Comparison of ENCODE assay signal across 9 mouse cellular contexts in the genomic region with DNA sequence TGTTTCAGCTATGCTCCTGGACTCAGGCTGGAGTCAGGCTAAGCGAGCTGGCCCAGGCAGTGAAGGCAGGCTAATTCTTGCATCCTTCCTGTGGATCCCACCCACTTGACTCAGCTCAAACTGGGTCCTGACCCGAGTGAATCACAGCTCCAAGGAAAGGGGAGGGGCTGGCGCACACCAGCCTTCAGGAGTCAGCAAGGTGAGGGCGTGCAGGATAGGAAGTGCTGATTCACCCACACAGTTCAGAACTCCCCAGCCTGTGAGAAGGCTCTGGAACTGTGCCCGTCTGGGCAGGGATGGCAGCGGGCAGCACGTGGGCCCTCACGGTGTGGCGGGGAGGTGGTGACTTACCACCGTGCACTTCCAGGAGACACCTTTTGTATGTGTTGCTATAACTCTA. TPM values are rescaled to one million over a fixed set of nuclear protein-coding genes. Genes with fewer than 3 reads are reported as not detected.
A peak's percentile ranks its signal among the peaks of the same experiment; 100 is the strongest.
DNase-seq lines count a peak whose midpoint lies in the region; ATAC-seq and TF ChIP-seq lines count a peak whose summit lies in the region.
"Had no signal": no experiment of that assay in that cellular context is flagged by ENCODE, and none has a peak within 500 bp of the region (broad histone marks: within the 10 kb centered on the region; RNA-seq: fewer than 3 reads in every experiment).

No protein-coding gene starts in this region.

- no peak for TF ChIP-seq POLR2A in thymus, adult 2 months (IDR thresholded peaks at IDR 0.05; ENCODE audit: control insufficient read depth, extremely low read depth, insufficient read depth, low read length, poor library complexity)

- no peak overlapping the region for H3K4me3 ChIP-seq in lung, postnatal 0 days (ENCODE audit: low read depth, low read length)
- no peak overlapping the region for H3K4me3 ChIP-seq in thymus, adult 2 months (ENCODE audit: control insufficient read depth, insufficient read depth, low read length)
- H3K4me3 ChIP-seq in midbrain, postnatal 0 days (ENCODE audit: low read depth, low read length), result no peak overlapping the region
- H3K4me3 ChIP-seq: embryonic facial prominence, embryonic 13.5 days had no signal

- 44% methylated on average over 10 of the region's 10 CpGs for WGBS in lung, postnatal 0 days
- WGBS in thymus, adult 2 months, result 20% methylated on average over 10 of the region's 10 CpGs
- 87% methylated on average over 10 of the region's 10 CpGs for WGBS in midbrain, postnatal 0 days

- no peaks in the 10 kb centered on the region for H3K9me3 ChIP-seq in lung, postnatal 0 days (ENCODE audit: low read length)
- H3K9me3 ChIP-seq in midbrain, postnatal 0 days (ENCODE audit: low read length), result no peaks in the 10 kb centered on the region
- H3K9me3 ChIP-seq: embryonic facial prominence, embryonic 13.5 days had no signal

- H3K4me1 ChIP-seq in lung, postnatal 0 days (ENCODE audit: insufficient read depth, low read depth, low read length), result no peaks in the 10 kb centered on the region
- no peaks in the 10 kb centered on the region for H3K4me1 ChIP-seq in thymus, adult 2 months (replicated peaks; ENCODE audit: control insufficient read depth, insufficient read depth, low read length)
- no peaks in the 10 kb centered on the region for H3K4me1 ChIP-seq in midbrain, postnatal 0 days (ENCODE audit: insufficient read depth, low read length)
- H3K4me1 ChIP-seq: embryonic facial prominence, embryonic 13.5 days had no signal

- H3K27ac ChIP-seq in lung, postnatal 0 days (ENCODE audit: low read length), result no peak overlapping the region
- no peak overlapping the region for H3K27ac ChIP-seq in thymus, adult 2 months (ENCODE audit: control insufficient read depth, insufficient read depth, low read length)
- H3K27ac ChIP-seq in midbrain, postnatal 0 days (ENCODE audit: low read depth, low read length), result no peak overlapping the region
- H3K27ac ChIP-seq: embryonic facial prominence, embryonic 13.5 days had no signal

- no peak for DNase-seq in frontal cortex, postnatal 14 days (ENCODE audit: low spot score in 2 of 2)
- peak; percentile 56 for DNase-seq in cerebellum, adult 9-11 months
- peak; percentile 71 for DNase-seq in heart, postnatal 4 days
- DNase-seq in lung, postnatal 0 days (ENCODE audit: low spot score), result peak; percentile 64
- DNase-seq in thymus, adult 2 months, result no peak
- DNase-seq in midbrain, postnatal 0 days (ENCODE audit: low spot score), result no peak
- DNase-seq in layer of hippocampus, adult 9-10 months (ENCODE audit: low spot score), result no peak

- TF ChIP-seq CTCF in lung, postnatal 0 days (IDR thresholded peaks at IDR 0.05), result no peak
- no peak for TF ChIP-seq CTCF in thymus, adult 2 months (IDR thresholded peaks at IDR 0.05; ENCODE audit: borderline replicate concordance, control insufficient read depth, extremely low read depth, insufficient read depth, low read length, poor library complexity)
- TF ChIP-seq CTCF in midbrain, postnatal 0 days (IDR thresholded peaks at IDR 0.05), result no peak

- no peak overlapping the region for H3K4me2 ChIP-seq in lung, postnatal 0 days (replicated peaks; ENCODE audit: low read depth, low read length)
- H3K4me2 ChIP-seq in midbrain, postnatal 0 days (ENCODE audit: low read depth, low read length, poor library complexity, severe bottlenecking), result no peak overlapping the region
- H3K4me2 ChIP-seq: embryonic facial prominence, embryonic 13.5 days had no signal

- ATAC-seq in frontal cortex, adult (ENCODE audit: low TSS enrichment), result peak; percentile 44; the same call in 1 of the 2 replicates
- peak; percentile 91 for ATAC-seq in lung, postnatal 0 days
- ATAC-seq in midbrain, postnatal 0 days (ENCODE audit: low FRiP score), result no peak

- no peaks in the 10 kb centered on the region for H3K36me3 ChIP-seq in lung, postnatal 0 days (ENCODE audit: insufficient read depth, low read length)
- no peaks in the 10 kb centered on the region for H3K36me3 ChIP-seq in thymus, adult 2 months (ENCODE audit: control insufficient read depth, insufficient read depth, low read length)
- H3K36me3 ChIP-seq in midbrain, postnatal 0 days (ENCODE audit: insufficient read depth, low read length), result no peaks in the 10 kb centered on the region
- H3K36me3 ChIP-seq: embryonic facial prominence, embryonic 13.5 days had no signal

- H3K27me3 ChIP-seq in lung, postnatal 0 days (replicated peaks; ENCODE audit: insufficient read depth, low read length), result no peaks in the 10 kb centered on the region
- H3K27me3 ChIP-seq in thymus, adult 2 months (ENCODE audit: control insufficient read depth, insufficient read depth, low read length), result no peaks in the 10 kb centered on the region
- H3K27me3 ChIP-seq in midbrain, postnatal 0 days (ENCODE audit: insufficient read depth, low read length), result no peaks in the 10 kb centered on the region
- H3K27me3 ChIP-seq: embryonic facial prominence, embryonic 13.5 days had no signal

- TF ChIP-seq EP300 in lung, postnatal 0 days (IDR thresholded peaks at IDR 0.05), result no peak

- H3K9ac ChIP-seq in lung, postnatal 0 days (replicated peaks; ENCODE audit: low read depth), result no peak overlapping the region
- no peak overlapping the region for H3K9ac ChIP-seq in midbrain, postnatal 0 days (replicated peaks; ENCODE audit: low read length, poor library complexity, severe bottlenecking)
- H3K9ac ChIP-seq: embryonic facial prominence, embryonic 13.5 days had no signal

RNA-seq across cellular contexts. Expression of a gene that starts 11.8 kb away (rescaled TPM):
- total RNA-seq in heart, postnatal 4 days (2021), result 10 to 100 TPM; 13.3 to 15.6 TPM
- 14.0 and 15.2 TPM in 2 replicates for polyA plus RNA-seq in lung, postnatal 0 days (2015; fragmentation: Nextera tagmentation; extraction: Ambion mirVana)
- 2.5 and 2.9 TPM in 2 replicates for polyA plus RNA-seq in thymus, adult 2 months (2012; rRNA removed)
- total RNA-seq in midbrain, postnatal 0 days (2014; rRNA removed), result 7.0 and 7.1 TPM in 2 replicates
- 7.2 and 7.4 TPM in 2 replicates for polyA plus RNA-seq in midbrain, postnatal 0 days (2015; fragmentation: Nextera tagmentation; extraction: Ambion mirVana)

Comparison
In these comparisons a context has a peak if more than half of its experiments do, and no peak if none do; other contexts are left out.
1. DNase-seq: peak in cerebellum, adult 9-11 months (single experiment), heart, postnatal 4 days (single experiment) and lung, postnatal 0 days (single experiment); none in frontal cortex, postnatal 14 days (0 of 2), thymus, adult 2 months (single experiment), midbrain, postnatal 0 days (single experiment) and layer of hippocampus, adult 9-10 months (single experiment).